Mouse (Mus musculus): ENCODE measurements around the gene Cmah.

- TF ChIP-seq GATA1 (IDR thresholded peaks at IDR 0.05; ENCODE audit: low read length) (no peak), TAL1 (IDR thresholded peaks at IDR 0.05; ENCODE audit: low read length) (no peak)
These were observed 8.6 kb upstream of the Cmah start for GRCm38 (mm10) chr13:24318618-24319017.
